Mouse (Mus musculus) testis, adult 2 months (tissue): Measurements from ENCODE around the gene Bok. TPM values are rescaled to one million over a fixed set of nuclear protein-coding genes. Genes with fewer than 3 reads are reported as not detected.
"Not testable (repeated sequence)": the region's sequence is repeated elsewhere in the genome, so short reads cannot be mapped to it uniquely, and the experiment has no call there.

ENCODE experiments used
- H3K27ac ChIP-seq: fragments of 200-500 bp; 2 replicates; pipeline ENCODE4 v1.5.1; 2012; ENCODE audit warnings: low read depth, low read length; ENCODE audit not compliant: control insufficient read depth, insufficient read depth
- H3K27me3 ChIP-seq: fragments of 200-500 bp; 2 replicates; pipeline ENCODE4 v1.6.1; 2012; ENCODE audit warnings: mild to moderate bottlenecking, low read length, moderate library complexity; ENCODE audit not compliant: control insufficient read depth, insufficient read depth
- H3K36me3 ChIP-seq: fragments of 200-500 bp; 2 replicates; pipeline ENCODE4 v1.6.1; 2012; ENCODE audit warnings: mild to moderate bottlenecking, low read length; ENCODE audit not compliant: control insufficient read depth, insufficient read depth
- H3K4me1 ChIP-seq: fragments of 200-500 bp; 2 replicates; pipeline ENCODE4 v1.6.1; 2012; ENCODE audit warnings: low read length; ENCODE audit not compliant: control insufficient read depth, insufficient read depth
- H3K4me3 ChIP-seq: fragments of 200-500 bp; 2 replicates; pipeline ENCODE4 v1.5.1; 2012; ENCODE audit warnings: low read depth, mild to moderate bottlenecking, low read length, moderate library complexity, mixed read lengths; ENCODE audit not compliant: control insufficient read depth
- CTCF ChIP-seq: fragments of 200-500 bp; IDR thresholded peaks from 2 replicates; pipeline ENCODE4 v1.5.1; 2012; ENCODE audit warnings: low read depth, mild to moderate bottlenecking, inconsistent platforms, low read length, moderate library complexity; ENCODE audit not compliant: control insufficient read depth, insufficient read depth, insufficient replicate concordance
- POLR2A ChIP-seq: fragments of 200-500 bp; IDR thresholded peaks from 2 replicates; pipeline ENCODE4 v1.6.1; 2012; ENCODE audit warnings: low read depth, mild to moderate bottlenecking, inconsistent platforms, low read length, moderate library complexity; ENCODE audit not compliant: control insufficient read depth
- polyA plus RNA-seq: library from polyadenylated mRNA; depleted of rRNA; stranded (reverse); fragments of >200 nt; gene quantifications from 2 replicates; pipeline ENCODE4 v1.2.3, GENCODE M21; 2012

The Bok gene
- polyA plus RNA-seq, 1 experiment, result 5.6 TPM

DNA sequence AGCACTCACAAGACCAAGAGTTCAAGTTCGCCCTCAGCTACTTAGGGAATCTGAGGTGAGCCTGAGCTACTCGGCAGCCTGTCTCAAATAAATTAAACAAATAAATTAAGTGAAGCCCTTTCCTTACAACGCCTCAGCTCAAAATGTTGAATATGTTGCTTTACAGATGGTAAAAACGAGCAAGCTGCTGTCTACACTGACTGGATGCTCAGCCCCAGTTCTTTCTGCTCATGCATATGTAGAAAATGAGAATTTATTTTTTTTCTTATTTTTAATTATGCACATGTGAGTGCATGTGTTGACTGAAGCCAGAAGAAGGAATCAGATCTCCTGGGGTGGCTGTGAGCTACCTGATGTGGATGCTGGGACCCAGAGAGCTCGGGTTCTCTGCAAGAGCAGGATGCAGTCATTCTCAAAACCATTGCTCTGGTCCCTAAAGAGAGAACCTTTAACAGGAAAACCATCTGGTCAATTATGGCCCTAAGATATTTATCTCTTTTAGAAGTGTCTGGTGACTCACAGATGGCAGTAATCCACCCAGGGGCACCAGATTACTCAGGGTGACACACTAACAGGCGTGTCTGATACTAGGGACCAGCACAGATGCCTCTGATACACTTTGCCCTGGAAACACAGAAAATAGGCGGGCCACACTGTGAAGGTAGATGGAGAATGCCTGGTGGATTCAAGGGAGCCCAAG, 29.0 kb upstream of the Bok start:
- Histone ChIP-seq H3K27me3 (no peaks in the 10 kb centered on the region), H3K4me1 (no peaks in the 10 kb centered on the region), H3K36me3 (no peaks in the 10 kb centered on the region), H3K27ac (no peak overlapping the region), H3K4me3 (no peak overlapping the region)
- TF ChIP-seq CTCF (no peak), POLR2A (no peak)

DNA sequence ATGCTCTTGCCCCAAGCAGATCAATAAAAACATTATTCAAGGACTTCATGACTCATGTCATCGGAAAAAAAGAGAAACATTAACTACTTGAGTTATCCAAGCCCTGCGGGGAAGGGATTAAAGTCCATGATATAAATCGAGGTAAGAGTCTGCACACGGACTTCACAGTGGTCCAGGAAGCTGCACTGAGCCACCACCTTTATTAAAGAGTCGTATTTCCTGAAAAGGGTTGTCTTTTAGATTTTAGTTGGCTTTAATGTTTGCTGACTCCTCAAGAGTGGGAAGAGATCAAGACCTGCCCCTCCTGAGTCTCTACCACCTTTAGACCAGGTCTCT, 28.5 kb upstream of the Bok start:
- TF ChIP-seq CTCF (no peak), POLR2A (no peak)
- Histone ChIP-seq H3K4me3 (no peak overlapping the region), H3K27ac (no peak overlapping the region)

GRCm38 (mm10) chr1:93658559-93658958, 26.9 kb upstream of the Bok start, which contains the start of gene Stk25:
Gene Stk25 (minus strand): TSS chr1:93658659.
- not testable (repeated sequence) for H3K4me1 ChIP-seq, H3K27ac ChIP-seq, H3K4me3 ChIP-seq

More for the DNA sequence above, 28.5 kb upstream of the Bok start:
- Histone ChIP-seq H3K36me3 (no peaks in the 10 kb centered on the region), H3K27me3 (no peaks in the 10 kb centered on the region), H3K4me1 (no peaks in the 10 kb centered on the region)

GRCm38 (mm10) chr1:93667760-93668400, 17.6 kb upstream of the Bok start:
- Histone ChIP-seq H3K27ac (peak overlapping the region; percentile 30), H3K27me3 (no peaks in the 10 kb centered on the region), H3K4me3 (peak overlapping the region; percentile 2), H3K4me1 (peaks cover 19% of the 10 kb centered on the region), H3K36me3 (no peaks in the 10 kb centered on the region)
- TF ChIP-seq POLR2A (no peak), CTCF (no peak)

More at GRCm38 (mm10) chr1:93658559-93658958, 26.9 kb upstream of the Bok start, which contains the start of gene Stk25:
- H3K27me3 ChIP-seq, H3K36me3 ChIP-seq: not testable (repeated sequence)

GRCm38 (mm10) chr1:93668791-93669548, 16.5 kb upstream of the Bok start:
- TF ChIP-seq CTCF, result peak; percentile 37; the same call in 1 of the 2 replicates
- TF ChIP-seq POLR2A, result peak; percentile 52; the same call in 1 of the 2 replicates
- peak overlapping the region; percentile 87 for H3K4me3 ChIP-seq
- H3K4me1 ChIP-seq, result peaks cover 19% of the 10 kb centered on the region
- H3K27ac ChIP-seq, result peak overlapping the region; percentile 83
- no peaks in the 10 kb centered on the region for H3K36me3 ChIP-seq
- H3K27me3 ChIP-seq, result no peaks in the 10 kb centered on the region

GRCm38 (mm10) chr1:93669941-93670340, 15.5 kb upstream of the Bok start:
- H3K36me3 ChIP-seq, result no peaks in the 10 kb centered on the region
- peaks cover 19% of the 10 kb centered on the region for H3K4me1 ChIP-seq
- no peak overlapping the region for H3K27ac ChIP-seq
- no peaks in the 10 kb centered on the region for H3K27me3 ChIP-seq
- no peak overlapping the region for H3K4me3 ChIP-seq
- TF ChIP-seq CTCF (no peak), POLR2A (no peak)

DNA sequence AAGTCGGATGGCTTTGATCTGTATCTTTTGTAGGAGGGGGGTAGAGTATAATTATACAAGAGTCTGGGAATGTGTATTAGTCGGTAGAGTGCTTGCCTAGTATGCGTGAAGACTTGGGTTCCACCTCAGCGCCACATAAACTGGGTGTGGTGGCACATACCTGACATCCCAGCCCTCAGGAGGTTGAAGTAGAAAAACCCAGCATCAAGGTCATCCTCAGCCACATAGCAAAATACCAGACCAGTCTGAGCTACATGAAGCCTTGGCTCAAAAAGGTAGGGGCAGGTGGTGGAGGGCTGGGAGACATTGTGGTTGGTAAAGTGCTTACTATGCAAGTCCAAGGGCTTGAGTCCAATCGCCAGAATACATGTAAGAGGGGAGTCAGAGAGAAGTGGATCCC, 12.8 kb upstream of the Bok start:
- Histone ChIP-seq H3K27me3 (no peaks in the 10 kb centered on the region), H3K4me3 (peak overlapping the region; percentile 52; the same call in 1 of the 2 replicates)
- TF ChIP-seq POLR2A, result no peak
- TF ChIP-seq CTCF, result no peak

More for the DNA sequence above, 12.8 kb upstream of the Bok start:
- Histone ChIP-seq H3K4me1 (peaks cover 15% of the 10 kb centered on the region), H3K27ac (no peak overlapping the region), H3K36me3 (no peaks in the 10 kb centered on the region)
